Mouse (Mus musculus): Measurements from ENCODE around the gene Cpeb1.
A peak's percentile ranks its signal among the peaks of the same experiment; 100 is the strongest.
"Not testable (repeated sequence)": the region's sequence is repeated elsewhere in the genome, so short reads cannot be mapped to it uniquely, and the experiment has no call there.

Cpeb1 gene

GRCm38 (mm10) chr7:81455155-81455651 is at the start of gene Cpeb1:
Cpeb1 (minus strand) TSS chr7:81455465.
- no peaks in the 10 kb centered on the region; the same call in 1 of the 2 replicates for H3K27me3 ChIP-seq (ENCODE audit: control insufficient read depth, insufficient read depth, low read length, poor library complexity, severe bottlenecking)
- H3K36me3 ChIP-seq (ENCODE audit: control insufficient read depth, insufficient read depth, low read length, poor library complexity, severe bottlenecking): no peaks in the 10 kb centered on the region
- no peak for DNase-seq (ENCODE audit: low read depth, low spot score)

- no peak for DNase-seq (ENCODE audit: low read depth, low spot score)
- H3K36me3 ChIP-seq (ENCODE audit: control insufficient read depth, insufficient read depth, low read length, poor library complexity, severe bottlenecking): no peaks in the 10 kb centered on the region
- no peaks in the 10 kb centered on the region for H3K27me3 ChIP-seq (ENCODE audit: control insufficient read depth, insufficient read depth, low read length, poor library complexity, severe bottlenecking)
Measured at GRCm38 (mm10) chr7:81501050-81501449, 45.8 kb upstream of the Cpeb1 start.

- Histone ChIP-seq H3K27me3 (ENCODE audit: control insufficient read depth, insufficient read depth, low read length, poor library complexity, severe bottlenecking) (no peaks in the 10 kb centered on the region; the same call in 1 of the 2 replicates), H3K36me3 (ENCODE audit: control insufficient read depth, insufficient read depth, low read length, poor library complexity, severe bottlenecking) (no peaks in the 10 kb centered on the region)
- no peak for DNase-seq (ENCODE audit: low read depth, low spot score)
Measured at GRCm38 (mm10) chr7:81498181-81498580, 42.9 kb upstream of the Cpeb1 start, which contains the start of gene BC048679. BC048679 (minus strand) TSS chr7:81498281.

- no peaks in the 10 kb centered on the region; the same call in 1 of the 2 replicates for H3K27me3 ChIP-seq (ENCODE audit: control insufficient read depth, insufficient read depth, low read length, poor library complexity, severe bottlenecking)
- no peak for DNase-seq (ENCODE audit: low read depth, low spot score)
Measured at GRCm38 (mm10) chr7:81497171-81497570, 41.9 kb upstream of the Cpeb1 start.

GRCm38 (mm10) chr7:81493331-81494021 is 38.2 kb upstream of the Cpeb1 start, which contains the start of gene Ap3b2:
Ap3b2 (minus strand) TSS chr7:81493925.
- peak; percentile 47 for DNase-seq (ENCODE audit: low read depth, low spot score)
- H3K27me3 ChIP-seq (ENCODE audit: control insufficient read depth, insufficient read depth, low read length, poor library complexity, severe bottlenecking): no peaks in the 10 kb centered on the region; the same call in 1 of the 2 replicates
- H3K36me3 ChIP-seq (ENCODE audit: control insufficient read depth, insufficient read depth, low read length, poor library complexity, severe bottlenecking): no peaks in the 10 kb centered on the region

More at GRCm38 (mm10) chr7:81497171-81497570, 41.9 kb upstream of the Cpeb1 start:
- H3K36me3 ChIP-seq (ENCODE audit: control insufficient read depth, insufficient read depth, low read length, poor library complexity, severe bottlenecking): no peaks in the 10 kb centered on the region

- DNase-seq (ENCODE audit: low read depth, low spot score): no peak
- Histone ChIP-seq H3K27me3 (ENCODE audit: control insufficient read depth, insufficient read depth, low read length, poor library complexity, severe bottlenecking) (no peaks in the 10 kb centered on the region; the same call in 1 of the 2 replicates), H3K36me3 (ENCODE audit: control insufficient read depth, insufficient read depth, low read length, poor library complexity, severe bottlenecking) (no peaks in the 10 kb centered on the region)
Measured at GRCm38 (mm10) chr7:81492628-81493027, 37.4 kb upstream of the Cpeb1 start.

- no peaks in the 10 kb centered on the region for H3K36me3 ChIP-seq (ENCODE audit: control insufficient read depth, insufficient read depth, low read length, poor library complexity, severe bottlenecking)
- H3K27me3 ChIP-seq (ENCODE audit: control insufficient read depth, insufficient read depth, low read length, poor library complexity, severe bottlenecking): no peaks in the 10 kb centered on the region
- DNase-seq (ENCODE audit: low read depth, low spot score): no peak
Measured at GRCm38 (mm10) chr7:81489649-81490048, 34.4 kb upstream of the Cpeb1 start.

GRCm38 (mm10) chr7:81480800-81481199 is 25.5 kb upstream of the Cpeb1 start:
- Histone ChIP-seq H3K27me3 (ENCODE audit: control insufficient read depth, insufficient read depth, low read length, poor library complexity, severe bottlenecking) (no peaks in the 10 kb centered on the region), H3K36me3 (ENCODE audit: control insufficient read depth, insufficient read depth, low read length, poor library complexity, severe bottlenecking) (no peaks in the 10 kb centered on the region)
- no peak for DNase-seq (ENCODE audit: low read depth, low spot score)

GRCm38 (mm10) chr7:81479531-81480090 is 24.3 kb upstream of the Cpeb1 start:
- no peaks in the 10 kb centered on the region for H3K36me3 ChIP-seq (ENCODE audit: control insufficient read depth, insufficient read depth, low read length, poor library complexity, severe bottlenecking)
- no peaks in the 10 kb centered on the region for H3K27me3 ChIP-seq (ENCODE audit: control insufficient read depth, insufficient read depth, low read length, poor library complexity, severe bottlenecking)
- DNase-seq (ENCODE audit: low read depth, low spot score): no peak

GRCm38 (mm10) chr7:81478261-81478660 is 23.0 kb upstream of the Cpeb1 start:
- not testable (repeated sequence) for H3K36me3 ChIP-seq (ENCODE audit: control insufficient read depth, insufficient read depth, low read length, poor library complexity, severe bottlenecking); DNase-seq (ENCODE audit: low read depth, low spot score); H3K27me3 ChIP-seq (ENCODE audit: control insufficient read depth, insufficient read depth, low read length, poor library complexity, severe bottlenecking)

- DNase-seq (ENCODE audit: low read depth, low spot score): no peak
- no peaks in the 10 kb centered on the region for H3K36me3 ChIP-seq (ENCODE audit: control insufficient read depth, insufficient read depth, low read length, poor library complexity, severe bottlenecking)
- no peaks in the 10 kb centered on the region for H3K27me3 ChIP-seq (ENCODE audit: control insufficient read depth, insufficient read depth, low read length, poor library complexity, severe bottlenecking)
Measured at GRCm38 (mm10) chr7:81476833-81477232, 21.6 kb upstream of the Cpeb1 start.

- no peaks in the 10 kb centered on the region for H3K27me3 ChIP-seq (ENCODE audit: control insufficient read depth, insufficient read depth, low read length, poor library complexity, severe bottlenecking)
- no peaks in the 10 kb centered on the region for H3K36me3 ChIP-seq (ENCODE audit: control insufficient read depth, insufficient read depth, low read length, poor library complexity, severe bottlenecking)
- no peak for DNase-seq (ENCODE audit: low read depth, low spot score)
Measured at GRCm38 (mm10) chr7:81475221-81475620, 20.0 kb upstream of the Cpeb1 start.

GRCm38 (mm10) chr7:81464906-81465450 is 9.7 kb upstream of the Cpeb1 start:
- no peak for DNase-seq (ENCODE audit: low read depth, low spot score)
- Histone ChIP-seq H3K36me3 (ENCODE audit: control insufficient read depth, insufficient read depth, low read length, poor library complexity, severe bottlenecking) (no peaks in the 10 kb centered on the region), H3K27me3 (ENCODE audit: control insufficient read depth, insufficient read depth, low read length, poor library complexity, severe bottlenecking) (no peaks in the 10 kb centered on the region)

GRCm38 (mm10) chr7:81464116-81464515 is 8.9 kb upstream of the Cpeb1 start:
- no peaks in the 10 kb centered on the region for H3K36me3 ChIP-seq (ENCODE audit: control insufficient read depth, insufficient read depth, low read length, poor library complexity, severe bottlenecking)
- DNase-seq (ENCODE audit: low read depth, low spot score): peak; percentile 14
- H3K27me3 ChIP-seq (ENCODE audit: control insufficient read depth, insufficient read depth, low read length, poor library complexity, severe bottlenecking): no peaks in the 10 kb centered on the region

- Histone ChIP-seq H3K36me3 (ENCODE audit: control insufficient read depth, insufficient read depth, low read length, poor library complexity, severe bottlenecking) (no peaks in the 10 kb centered on the region), H3K27me3 (ENCODE audit: control insufficient read depth, insufficient read depth, low read length, poor library complexity, severe bottlenecking) (no peaks in the 10 kb centered on the region)
- DNase-seq (ENCODE audit: low read depth, low spot score): no peak
Measured at GRCm38 (mm10) chr7:81462815-81463214, 7.5 kb upstream of the Cpeb1 start.
